Mouse (Mus musculus) thymus, adult 2 months (tissue): ENCODE data around the gene Creb5. TPM values are rescaled to one million over a fixed set of nuclear protein-coding genes. Genes with fewer than 3 reads are reported as not detected.

Experiments
- DNase-seq: peaks from one replicate; pipeline ENCODE4 v3.0.0; 2021
- H3K27ac ChIP-seq: fragments of 200-500 bp; 2 replicates; pipeline ENCODE4 v1.5.1; 2012; ENCODE audit warnings: low read length, control low read depth; ENCODE audit not compliant: control insufficient read depth, insufficient read depth
- H3K27me3 ChIP-seq: fragments of 200-500 bp; 2 replicates; pipeline ENCODE4 v1.6.1; 2012; ENCODE audit warnings: mild to moderate bottlenecking, low read length, moderate library complexity, mixed read lengths; ENCODE audit not compliant: control insufficient read depth, insufficient read depth
- H3K36me3 ChIP-seq: fragments of 200-500 bp; 2 replicates; pipeline ENCODE4 v1.6.1; 2012; ENCODE audit warnings: mild to moderate bottlenecking, low read length, moderate library complexity; ENCODE audit not compliant: control insufficient read depth, insufficient read depth
- H3K4me1 ChIP-seq: fragments of 200-500 bp; replicated peaks from 2 replicates; pipeline ENCODE4 v1.6.1; 2012; ENCODE audit warnings: low read length; ENCODE audit not compliant: control insufficient read depth, insufficient read depth
- H3K4me3 ChIP-seq: fragments of 200-500 bp; 2 replicates; pipeline ENCODE4 v1.5.1; 2012; ENCODE audit warnings: mild to moderate bottlenecking, low read length, control low read depth, moderate library complexity; ENCODE audit not compliant: control insufficient read depth, insufficient read depth
- CTCF ChIP-seq: fragments of 200-500 bp; IDR thresholded peaks from 2 replicates; pipeline ENCODE4 v1.5.1; 2012; ENCODE audit warnings: mild to moderate bottlenecking, control low read depth, low read length, moderate library complexity, borderline replicate concordance; ENCODE audit not compliant: control insufficient read depth, poor library complexity, insufficient read depth; ENCODE audit errors: extremely low read depth
- POLR2A ChIP-seq: fragments of 200-500 bp; IDR thresholded peaks from 2 replicates; pipeline ENCODE4 v1.6.1; 2012; ENCODE audit warnings: mild to moderate bottlenecking, low read length, control low read depth, moderate library complexity; ENCODE audit not compliant: control insufficient read depth, poor library complexity, insufficient read depth; ENCODE audit errors: extremely low read depth
- WGBS: fragments of 180-500 bp; shearing (Covaris S2); methylation state at CpG from one replicate; pipeline ENCODE4 v1.1.7; 2018; 5-methylcytosine and 5-hydroxymethylcytosine counted together
- polyA plus RNA-seq: library from polyadenylated mRNA; depleted of rRNA; stranded (reverse); fragments of >200 nt; gene quantifications from 2 replicates; pipeline ENCODE4 v1.2.3, GENCODE M21; 2012

The Creb5 gene
- polyA plus RNA-seq, 1 experiment: 0.96 TPM

GRCm38 (mm10) chr6:53698128-53698749, 411.2 kb downstream of the Creb5 start:
- no peaks in the 10 kb centered on the region for H3K36me3 ChIP-seq
- no peak for DNase-seq
- no peak overlapping the region for H3K4me3 ChIP-seq
- H3K27me3 ChIP-seq: no peaks in the 10 kb centered on the region
- TF ChIP-seq CTCF (no peak), POLR2A (no peak)
- 45% methylated on average over 15 of the region's 15 CpGs for WGBS
- no peaks in the 10 kb centered on the region for H3K4me1 ChIP-seq
- H3K27ac ChIP-seq: no peak overlapping the region

GRCm38 (mm10) chr6:53704440-53704839, 417.4 kb downstream of the Creb5 start:
- Histone ChIP-seq H3K27me3 (no peaks in the 10 kb centered on the region), H3K27ac (no peak overlapping the region), H3K4me3 (no peak overlapping the region), H3K36me3 (no peaks in the 10 kb centered on the region), H3K4me1 (no peaks in the 10 kb centered on the region)
- 58% methylated on average over 2 of the region's 2 CpGs for WGBS
- TF ChIP-seq CTCF: no peak
- no peak for TF ChIP-seq POLR2A
- DNase-seq: no peak

- no peak overlapping the region for H3K4me3 ChIP-seq
- no peak overlapping the region for H3K27ac ChIP-seq
- TF ChIP-seq POLR2A (no peak), CTCF (no peak)
- WGBS: 88% methylated on average over 10 of the region's 10 CpGs
- H3K36me3 ChIP-seq: no peaks in the 10 kb centered on the region
- no peaks in the 10 kb centered on the region for H3K4me1 ChIP-seq
- no peak for DNase-seq
- no peaks in the 10 kb centered on the region for H3K27me3 ChIP-seq
Measured at GRCm38 (mm10) chr6:53706604-53707330, 419.7 kb downstream of the Creb5 start.

- no peak overlapping the region for H3K4me3 ChIP-seq
- WGBS: 21% methylated on average over 5 of the region's 5 CpGs
- no peak overlapping the region for H3K27ac ChIP-seq
Measured at GRCm38 (mm10) chr6:53707795-53708194, 420.7 kb downstream of the Creb5 start.

GRCm38 (mm10) chr6:53709694-53710442, 422.8 kb downstream of the Creb5 start:
- TF ChIP-seq POLR2A (no peak), CTCF (no peak)
- H3K4me1 ChIP-seq: no peaks in the 10 kb centered on the region
- no peak overlapping the region for H3K27ac ChIP-seq
- H3K4me3 ChIP-seq: no peak overlapping the region
- 95% methylated on average over 14 of the region's 14 CpGs for WGBS
- DNase-seq: no peak
- no peaks in the 10 kb centered on the region for H3K36me3 ChIP-seq
- H3K27me3 ChIP-seq: no peaks in the 10 kb centered on the region

More at GRCm38 (mm10) chr6:53707795-53708194, 420.7 kb downstream of the Creb5 start:
- Histone ChIP-seq H3K4me1 (no peaks in the 10 kb centered on the region), H3K27me3 (no peaks in the 10 kb centered on the region), H3K36me3 (no peaks in the 10 kb centered on the region)
- TF ChIP-seq POLR2A: no peak
- no peak for TF ChIP-seq CTCF
- no peak for DNase-seq

GRCm38 (mm10) chr6:53710560-53710959, 423.5 kb downstream of the Creb5 start:
- no peak overlapping the region for H3K4me3 ChIP-seq
- DNase-seq: no peak
- TF ChIP-seq CTCF (no peak), POLR2A (no peak)
- H3K36me3 ChIP-seq: no peaks in the 10 kb centered on the region
- H3K27ac ChIP-seq: no peak overlapping the region
- no peaks in the 10 kb centered on the region for H3K27me3 ChIP-seq
- no peaks in the 10 kb centered on the region for H3K4me1 ChIP-seq
- WGBS: 90% methylated on average over 5 of the region's 5 CpGs
